Mouse (Mus musculus) regulatory T cell (primary cell): ENCODE measurements around the gene Cd36.
"Not testable (repeated sequence)": the region's sequence is repeated elsewhere in the genome, so short reads cannot be mapped to it uniquely, and the experiment has no call there.

Experiments
- in situ Hi-C: fragments of 300-600 bp; cut with MboI, MseI; formaldehyde crosslinking; loops from one replicate; pipeline ENCODE4 v1.15.1; 2025; ENCODE audit warnings: high pct_unique_total_duplicates

The Cd36 gene

DNA sequence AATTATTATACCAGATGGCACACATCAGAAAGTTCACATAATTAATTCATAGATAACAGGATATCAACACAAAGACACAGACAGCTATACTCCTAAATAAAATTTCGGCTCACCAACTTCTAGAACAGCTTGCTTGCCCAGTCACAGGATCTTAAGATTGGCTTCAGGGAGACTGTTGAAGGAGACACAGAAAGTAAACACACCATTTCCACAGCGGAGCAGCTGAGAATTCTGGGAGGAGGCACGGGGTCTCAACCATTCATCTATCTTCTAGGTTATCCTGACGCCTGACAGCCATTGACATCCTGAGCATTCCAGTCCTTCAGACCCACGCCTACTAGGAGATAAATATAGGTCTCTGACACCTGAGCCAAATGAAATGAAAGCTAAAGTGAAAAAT is at the start of gene Cd36:
Gene Cd36 (minus strand): TSS at position 204 of the 400 bp plus-strand sequence.
- in situ Hi-C loops, result no loop called here

- in situ Hi-C loops, result no loop called here
Observed at GRCm38 (mm10) chr5:17934501-17934900, 45.9 kb upstream of the Cd36 start.

GRCm38 (mm10) chr5:17931588-17931987 is 43.0 kb upstream of the Cd36 start:
- in situ Hi-C loops, result not testable (repeated sequence)

DNA sequence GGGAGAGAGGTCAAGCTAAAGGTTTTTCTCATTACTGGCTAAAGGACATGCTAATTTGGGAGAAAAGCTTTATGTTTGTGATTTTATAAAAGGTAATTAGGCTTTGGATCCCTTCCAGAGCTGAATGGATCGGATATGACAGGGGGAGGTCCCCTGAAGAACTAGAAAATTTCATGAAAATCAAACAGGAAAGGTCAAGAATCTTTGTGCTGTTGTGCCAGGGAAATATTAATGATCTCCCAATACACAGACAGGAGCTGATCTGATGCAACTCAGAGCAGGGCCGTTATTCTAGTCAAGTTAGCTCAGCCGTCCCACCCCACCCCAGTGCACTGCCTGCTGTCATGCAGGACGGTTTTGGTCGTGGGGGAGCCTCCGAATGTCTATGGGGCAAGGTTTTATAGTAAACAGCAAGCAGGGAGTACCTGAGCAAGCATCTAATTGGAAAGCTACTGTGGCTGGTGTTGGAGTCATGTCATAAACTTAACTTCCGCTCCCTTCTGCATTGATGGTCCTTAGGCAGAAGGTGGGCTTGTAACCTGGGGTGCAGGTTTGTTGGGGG is 40.5 kb upstream of the Cd36 start:
- in situ Hi-C loops, result no loop called here

DNA sequence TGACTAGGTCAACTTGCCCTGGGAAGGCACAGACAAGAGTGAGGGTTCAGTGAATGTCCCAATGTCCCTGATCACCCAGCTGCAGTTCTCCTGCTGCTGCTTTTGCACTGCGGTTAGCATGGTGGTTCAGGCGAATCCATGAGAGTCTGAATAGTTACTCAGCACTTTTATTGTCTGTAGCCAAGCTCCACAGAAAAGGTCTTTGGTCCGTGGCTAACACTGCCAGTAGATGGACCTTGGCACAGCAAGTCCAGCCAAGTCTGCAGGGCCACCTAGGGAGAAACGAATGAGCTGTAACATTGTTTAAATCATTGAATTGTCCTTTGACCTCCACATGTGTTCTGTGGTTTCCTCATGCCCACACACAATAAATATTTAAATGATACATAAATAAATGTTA is 39.9 kb upstream of the Cd36 start:
- in situ Hi-C loops, result no loop called here

- in situ Hi-C loops, result no loop called here
Observed at GRCm38 (mm10) chr5:17924085-17924518, 35.5 kb upstream of the Cd36 start.

GRCm38 (mm10) chr5:17923648-17924047 is 35.0 kb upstream of the Cd36 start:
- in situ Hi-C loops, result no loop called here

- in situ Hi-C loops, result no loop called here
Observed at GRCm38 (mm10) chr5:17918966-17919365, 30.4 kb upstream of the Cd36 start.

GRCm38 (mm10) chr5:17904766-17905165 is 16.2 kb upstream of the Cd36 start:
- in situ Hi-C loops, result loop anchor here (10.0 kb wide), 1 partner anchor 1280 kb away; no protein-coding TSS in a partner anchor

- in situ Hi-C loops, result no loop called here
Observed at GRCm38 (mm10) chr5:17898948-17899347, 10.3 kb upstream of the Cd36 start.

- in situ Hi-C loops, result not testable (repeated sequence)
Observed at GRCm38 (mm10) chr5:17897641-17898040, 9.0 kb upstream of the Cd36 start.

GRCm38 (mm10) chr5:17893577-17894172 is 5.1 kb upstream of the Cd36 start:
- in situ Hi-C loops, result no loop called here

- in situ Hi-C loops, result no loop called here
Observed at GRCm38 (mm10) chr5:17889291-17889690, 690 bp upstream of the Cd36 start.

GRCm38 (mm10) chr5:17886377-17886776 is 2.2 kb downstream of the Cd36 start:
- in situ Hi-C loops, result no loop called here

GRCm38 (mm10) chr5:17883357-17883875 is 5.2 kb downstream of the Cd36 start:
- in situ Hi-C loops, result no loop called here

- in situ Hi-C loops, result no loop called here
Observed at GRCm38 (mm10) chr5:17881542-17881896, 7.1 kb downstream of the Cd36 start.

DNA sequence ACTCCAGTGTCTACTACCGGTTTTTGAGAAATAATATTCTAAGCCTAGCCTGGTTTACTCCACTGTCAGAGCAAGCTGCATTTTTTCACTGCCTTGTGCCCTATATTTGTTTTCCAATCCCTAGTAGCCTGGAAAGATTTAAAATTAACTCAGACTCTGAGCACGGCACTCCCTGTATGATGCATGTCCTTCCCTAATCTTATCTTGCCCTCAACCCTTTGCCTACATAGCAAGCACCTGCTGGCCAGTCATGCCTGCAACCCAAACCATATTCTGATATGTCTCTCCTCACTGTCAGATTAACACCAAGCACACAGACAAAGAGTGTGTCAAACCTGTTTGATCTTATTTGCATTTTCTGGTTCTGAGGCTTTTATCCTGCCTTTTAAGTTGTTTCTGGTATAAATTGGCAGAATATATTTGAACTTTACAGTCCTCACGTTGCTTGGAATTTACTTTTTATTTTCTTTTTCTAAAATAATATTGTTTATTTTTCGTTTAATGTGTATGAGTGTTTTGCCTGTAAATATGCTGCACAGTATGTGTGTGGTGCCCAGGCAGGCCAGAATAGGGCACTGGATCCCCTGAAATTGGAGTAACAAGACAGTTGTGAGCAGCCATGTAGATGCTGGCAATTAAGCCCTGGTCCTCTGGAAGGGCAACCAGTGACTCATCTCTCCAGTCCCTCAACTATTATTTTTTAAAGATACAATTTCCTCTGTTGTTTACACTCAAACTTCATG is 7.6 kb downstream of the Cd36 start:
- in situ Hi-C loops, result no loop called here

- in situ Hi-C loops, result no loop called here
Observed at GRCm38 (mm10) chr5:17879924-17880323, 8.7 kb downstream of the Cd36 start.

DNA sequence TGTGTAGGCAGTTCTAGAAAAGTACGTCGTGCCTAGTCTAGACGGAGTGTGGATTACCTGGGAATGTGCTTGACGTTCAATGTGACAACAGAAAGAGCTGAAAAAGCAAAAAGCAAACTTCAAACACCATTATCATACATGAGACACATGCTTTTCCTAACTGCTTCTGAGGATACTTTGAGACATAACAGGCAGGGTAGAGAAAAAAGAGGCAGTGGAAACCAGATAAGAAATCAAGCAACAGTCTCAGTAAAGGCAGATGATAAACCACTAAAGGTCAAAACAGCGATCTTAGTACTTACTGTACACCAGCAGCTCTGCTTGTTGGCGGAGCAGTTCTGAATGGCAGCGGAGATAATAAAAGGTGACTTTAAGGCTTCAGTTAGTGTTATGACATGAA is 11.6 kb downstream of the Cd36 start:
- in situ Hi-C loops, result no loop called here

GRCm38 (mm10) chr5:17876637-17877036 is 12.0 kb downstream of the Cd36 start:
- in situ Hi-C loops, result no loop called here

GRCm38 (mm10) chr5:17874335-17874734 is 14.3 kb downstream of the Cd36 start:
- in situ Hi-C loops, result no loop called here

DNA sequence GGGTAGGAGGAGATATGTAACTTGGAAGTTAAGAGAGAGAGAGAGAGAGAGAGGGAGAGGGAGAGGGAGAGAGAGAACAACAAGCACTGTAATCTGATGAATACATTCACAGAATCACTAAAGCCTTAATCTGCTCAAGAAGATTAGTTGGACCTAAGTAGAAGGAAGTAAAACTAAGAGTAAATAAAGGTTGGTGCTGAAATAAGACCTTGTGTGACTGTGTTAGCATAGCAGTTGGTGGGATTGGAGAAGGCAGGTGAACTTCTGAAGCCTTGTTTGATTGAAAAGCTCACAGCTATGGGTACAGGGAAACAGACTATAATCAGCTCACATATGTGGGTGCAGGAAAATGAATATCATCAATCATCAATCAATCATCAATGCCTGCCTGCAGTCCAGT is 23.2 kb downstream of the Cd36 start:
- in situ Hi-C loops, result no loop called here

GRCm38 (mm10) chr5:17863085-17863484 is 25.5 kb downstream of the Cd36 start:
- in situ Hi-C loops, result no loop called here
